Mouse (Mus musculus): ENCODE results near the gene Tmcc1. TPM values are rescaled to one million over a fixed set of nuclear protein-coding genes. Genes with fewer than 3 reads are reported as not detected.

The Tmcc1 gene
- polyA plus RNA-seq, 1 experiment: 56.1 TPM

DNA sequence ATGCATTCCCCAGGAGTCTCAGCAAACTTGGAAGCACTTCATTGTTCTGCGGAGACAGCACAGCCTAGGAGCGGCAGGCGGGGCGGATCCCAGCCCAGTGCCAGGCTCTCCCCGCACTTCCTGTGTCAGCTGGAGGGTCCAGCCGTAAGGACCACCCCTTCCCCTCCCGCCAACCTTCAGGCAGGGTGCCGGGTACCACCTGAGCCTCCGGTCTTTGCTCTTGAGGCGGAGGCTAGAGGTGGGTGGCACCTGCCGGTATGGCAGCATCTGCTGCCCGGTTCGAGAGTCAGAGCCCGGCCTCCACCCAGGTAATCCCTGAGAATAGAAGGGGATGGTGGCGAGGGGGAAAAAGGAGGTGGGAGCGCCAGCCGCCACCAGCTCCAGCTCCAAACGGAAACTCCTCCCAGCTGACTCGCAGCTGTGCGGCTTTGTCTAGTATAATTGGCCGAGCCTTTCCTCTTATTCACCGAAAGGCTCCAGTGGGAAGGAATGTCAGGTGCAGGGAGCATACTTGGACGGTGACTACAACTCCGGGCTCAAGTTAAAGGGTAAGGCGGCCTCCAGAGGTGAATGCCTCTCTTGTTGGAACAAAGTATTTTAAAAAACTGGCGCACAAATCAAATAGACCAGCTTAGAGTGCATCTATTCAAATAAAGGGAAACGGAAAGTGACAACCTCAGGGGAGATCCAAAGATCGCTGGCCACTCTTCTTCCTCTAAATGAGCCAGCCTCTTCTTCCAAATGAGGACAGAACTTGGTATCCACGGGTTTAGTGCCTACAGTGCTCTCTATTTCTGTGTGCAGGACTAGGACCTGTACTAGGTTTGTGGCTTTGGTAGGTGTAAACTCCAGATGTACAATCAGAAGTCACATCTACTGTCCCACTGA, 85.6 kb downstream of the Tmcc1 start:
- DNase-seq (ENCODE audit: low read depth): peak; percentile 89
- TF ChIP-seq POLR2A (IDR thresholded peaks at IDR 0.05; ENCODE audit: borderline replicate concordance, extremely low read depth, insufficient read depth, insufficient read length, poor library complexity, severe bottlenecking): peak; percentile 48; the same call in 1 of the 2 replicates
- TF ChIP-seq CTCF (IDR thresholded peaks at IDR 0.05; ENCODE audit: borderline replicate concordance, extremely low read depth, insufficient read depth, insufficient read length): no peak

- TF ChIP-seq POLR2A (IDR thresholded peaks at IDR 0.05; ENCODE audit: borderline replicate concordance, extremely low read depth, insufficient read depth, insufficient read length, poor library complexity, severe bottlenecking) (no peak), CTCF (IDR thresholded peaks at IDR 0.05; ENCODE audit: borderline replicate concordance, extremely low read depth, insufficient read depth, insufficient read length) (no peak)
- peak; percentile 45 for DNase-seq (ENCODE audit: low read depth)
Observed at GRCm38 (mm10) chr6:116106967-116107470, 86.3 kb downstream of the Tmcc1 start.

- no peak for DNase-seq (ENCODE audit: low read depth)
- no peak for TF ChIP-seq POLR2A (IDR thresholded peaks at IDR 0.05; ENCODE audit: borderline replicate concordance, extremely low read depth, insufficient read depth, insufficient read length, poor library complexity, severe bottlenecking)
- no peak for TF ChIP-seq CTCF (IDR thresholded peaks at IDR 0.05; ENCODE audit: borderline replicate concordance, extremely low read depth, insufficient read depth, insufficient read length)
Observed at GRCm38 (mm10) chr6:116097579-116097978, 95.7 kb downstream of the Tmcc1 start.

GRCm38 (mm10) chr6:116089402-116089801, 103.9 kb downstream of the Tmcc1 start:
- no peak for DNase-seq (ENCODE audit: low read depth)
- TF ChIP-seq POLR2A (IDR thresholded peaks at IDR 0.05; ENCODE audit: borderline replicate concordance, extremely low read depth, insufficient read depth, insufficient read length, poor library complexity, severe bottlenecking) (no peak), CTCF (IDR thresholded peaks at IDR 0.05; ENCODE audit: borderline replicate concordance, extremely low read depth, insufficient read depth, insufficient read length) (no peak)

GRCm38 (mm10) chr6:116086036-116086435, 107.2 kb downstream of the Tmcc1 start:
- no peak for DNase-seq (ENCODE audit: low read depth)
- TF ChIP-seq POLR2A (IDR thresholded peaks at IDR 0.05; ENCODE audit: borderline replicate concordance, extremely low read depth, insufficient read depth, insufficient read length, poor library complexity, severe bottlenecking) (no peak), CTCF (IDR thresholded peaks at IDR 0.05; ENCODE audit: borderline replicate concordance, extremely low read depth, insufficient read depth, insufficient read length) (no peak)

- no peak for DNase-seq (ENCODE audit: low read depth)
- TF ChIP-seq CTCF (IDR thresholded peaks at IDR 0.05; ENCODE audit: borderline replicate concordance, extremely low read depth, insufficient read depth, insufficient read length): no peak
- no peak for TF ChIP-seq POLR2A (IDR thresholded peaks at IDR 0.05; ENCODE audit: borderline replicate concordance, extremely low read depth, insufficient read depth, insufficient read length, poor library complexity, severe bottlenecking)
Observed at GRCm38 (mm10) chr6:116082239-116082638, 111.0 kb downstream of the Tmcc1 start.

DNA sequence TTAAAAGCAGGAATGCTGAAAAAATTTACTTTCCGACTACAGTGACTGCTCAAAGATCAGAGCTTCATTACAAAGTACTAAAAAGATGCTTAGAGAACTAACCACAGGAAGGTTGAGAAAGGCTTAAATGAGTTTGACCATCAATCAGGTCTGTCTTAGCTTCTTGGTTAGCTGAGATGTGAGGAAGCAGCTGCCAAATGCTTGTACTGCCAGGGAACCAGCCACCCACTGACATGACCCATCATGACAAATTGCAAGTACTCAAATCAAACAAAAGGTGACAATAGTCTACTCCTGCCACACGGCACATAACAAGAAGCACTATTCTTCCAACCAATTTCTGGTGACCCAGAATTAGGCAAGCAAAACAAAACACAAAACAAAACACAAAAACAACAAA, 111.9 kb downstream of the Tmcc1 start:
- DNase-seq (ENCODE audit: low read depth): no peak
- TF ChIP-seq POLR2A (IDR thresholded peaks at IDR 0.05; ENCODE audit: borderline replicate concordance, extremely low read depth, insufficient read depth, insufficient read length, poor library complexity, severe bottlenecking) (no peak), CTCF (IDR thresholded peaks at IDR 0.05; ENCODE audit: borderline replicate concordance, extremely low read depth, insufficient read depth, insufficient read length) (no peak)

- TF ChIP-seq POLR2A (IDR thresholded peaks at IDR 0.05; ENCODE audit: borderline replicate concordance, extremely low read depth, insufficient read depth, insufficient read length, poor library complexity, severe bottlenecking): no peak
- TF ChIP-seq CTCF (IDR thresholded peaks at IDR 0.05; ENCODE audit: borderline replicate concordance, extremely low read depth, insufficient read depth, insufficient read length): no peak
- no peak for DNase-seq (ENCODE audit: low read depth)
Observed at GRCm38 (mm10) chr6:116080756-116081155, 112.5 kb downstream of the Tmcc1 start.

DNA sequence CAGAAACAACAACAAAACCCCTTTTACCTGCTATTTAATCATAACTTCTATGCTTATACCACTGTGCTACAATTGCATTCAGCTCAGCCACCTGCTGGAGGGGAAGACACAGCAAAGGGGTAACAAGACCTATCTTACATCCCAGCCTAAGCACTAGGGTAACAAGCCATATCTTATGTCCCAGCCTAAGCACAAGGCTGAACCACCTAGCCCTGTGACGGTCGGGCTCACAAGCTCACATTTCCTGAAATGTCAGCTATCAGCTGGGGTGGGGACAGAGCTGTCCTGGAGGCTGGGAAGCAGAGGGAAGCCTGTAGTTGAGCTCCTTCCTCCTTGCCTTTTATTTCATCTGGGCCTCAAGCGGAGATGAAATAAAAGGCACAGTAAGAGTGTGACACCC, 115.7 kb downstream of the Tmcc1 start:
- TF ChIP-seq CTCF (IDR thresholded peaks at IDR 0.05; ENCODE audit: borderline replicate concordance, extremely low read depth, insufficient read depth, insufficient read length) (no peak), POLR2A (IDR thresholded peaks at IDR 0.05; ENCODE audit: borderline replicate concordance, extremely low read depth, insufficient read depth, insufficient read length, poor library complexity, severe bottlenecking) (no peak)

DNA sequence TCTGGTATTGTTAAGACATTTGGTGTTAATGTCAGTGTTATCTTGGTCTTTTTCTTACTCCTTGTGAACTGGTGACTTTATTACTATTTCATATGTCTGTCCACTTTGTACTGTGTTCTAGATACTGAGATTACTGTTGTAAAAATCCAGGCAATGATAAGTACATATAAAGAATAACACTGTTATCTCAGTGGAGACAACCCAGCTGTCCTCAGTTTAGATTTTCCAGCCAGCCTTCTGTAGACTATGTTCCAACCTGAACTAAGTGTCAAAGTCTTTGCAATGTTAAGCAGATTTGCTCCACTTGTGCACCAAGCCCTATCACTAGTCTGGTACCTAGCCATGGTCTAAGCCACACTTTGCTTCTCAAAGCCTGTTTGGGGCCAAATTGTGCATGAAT, 118.4 kb downstream of the Tmcc1 start:
- TF ChIP-seq POLR2A (IDR thresholded peaks at IDR 0.05; ENCODE audit: borderline replicate concordance, extremely low read depth, insufficient read depth, insufficient read length, poor library complexity, severe bottlenecking) (no peak), CTCF (IDR thresholded peaks at IDR 0.05; ENCODE audit: borderline replicate concordance, extremely low read depth, insufficient read depth, insufficient read length) (no peak)
- no peak for DNase-seq (ENCODE audit: low read depth)

More for the DNA sequence above, 115.7 kb downstream of the Tmcc1 start:
- no peak for DNase-seq (ENCODE audit: low read depth)

DNA sequence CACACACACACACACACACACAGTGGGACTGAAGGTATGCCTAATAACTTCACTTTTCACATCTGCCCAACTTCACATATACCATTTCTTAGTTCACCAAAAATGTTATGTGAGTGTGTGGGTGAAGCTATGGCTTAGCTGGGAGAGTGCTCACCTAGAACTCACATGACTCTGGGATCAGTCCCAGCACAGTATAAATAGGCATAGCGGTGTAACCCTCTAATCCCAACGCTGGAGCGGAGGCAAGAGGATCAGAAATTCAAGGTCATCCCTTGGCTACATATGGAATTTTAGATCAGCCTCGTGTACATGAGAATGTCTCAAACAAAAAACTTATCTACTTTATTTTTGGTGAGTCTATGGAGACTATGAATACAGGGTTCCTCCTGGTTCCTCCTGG, 119.7 kb downstream of the Tmcc1 start:
- no peak for TF ChIP-seq CTCF (IDR thresholded peaks at IDR 0.05; ENCODE audit: borderline replicate concordance, extremely low read depth, insufficient read depth, insufficient read length)
- no peak for TF ChIP-seq POLR2A (IDR thresholded peaks at IDR 0.05; ENCODE audit: borderline replicate concordance, extremely low read depth, insufficient read depth, insufficient read length, poor library complexity, severe bottlenecking)
- no peak for DNase-seq (ENCODE audit: low read depth)
